Mouse (Mus musculus): ENCODE measurements around the gene Ppp1r9a. TPM values are rescaled to one million over a fixed set of nuclear protein-coding genes. Genes with fewer than 3 reads are reported as not detected.

The Ppp1r9a gene
- polyA plus RNA-seq, 1 experiment from 2014 or later: 40.1 TPM

DNA sequence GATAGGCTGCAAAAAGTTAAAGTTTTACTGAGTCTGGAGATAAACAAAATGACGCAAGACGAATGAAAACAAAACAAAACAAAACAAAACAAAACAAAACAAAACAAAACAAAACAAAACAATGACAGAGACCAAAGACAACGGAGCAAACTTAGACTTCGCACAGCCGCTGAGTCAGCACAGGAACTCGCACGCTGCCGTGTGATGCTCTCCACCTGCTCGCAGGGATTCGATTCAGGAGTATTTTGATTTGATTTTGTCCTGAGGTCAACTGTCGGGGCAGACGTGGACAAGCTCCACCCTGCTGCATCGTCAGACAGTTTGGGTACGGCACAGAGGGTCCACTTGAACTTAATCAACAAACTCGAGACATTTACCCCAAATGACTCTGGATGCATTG, 105.9 kb downstream of the Ppp1r9a start:
- Histone ChIP-seq H3K9me3 (ENCODE audit: control insufficient read depth, low read length) (no peaks in the 10 kb centered on the region), H3K4me1 (ENCODE audit: control insufficient read depth, insufficient read depth, low read depth, low read length) (no peaks in the 10 kb centered on the region), H3K27me3 (replicated peaks; ENCODE audit: control insufficient read depth, insufficient read depth, low read length) (no peaks in the 10 kb centered on the region), H3K4me2 (ENCODE audit: low read length) (no peak overlapping the region), H3K36me3 (ENCODE audit: control insufficient read depth, insufficient read depth, low read length) (no peaks in the 10 kb centered on the region), H3K4me3 (ENCODE audit: low read length) (no peak overlapping the region), H3K9ac (ENCODE audit: low read depth, low read length) (no peak overlapping the region), H3K27ac (ENCODE audit: low read depth, low read length) (no peak overlapping the region)
- 68% methylated on average over 15 of the region's 15 CpGs for WGBS
- no peak for ATAC-seq

DNA sequence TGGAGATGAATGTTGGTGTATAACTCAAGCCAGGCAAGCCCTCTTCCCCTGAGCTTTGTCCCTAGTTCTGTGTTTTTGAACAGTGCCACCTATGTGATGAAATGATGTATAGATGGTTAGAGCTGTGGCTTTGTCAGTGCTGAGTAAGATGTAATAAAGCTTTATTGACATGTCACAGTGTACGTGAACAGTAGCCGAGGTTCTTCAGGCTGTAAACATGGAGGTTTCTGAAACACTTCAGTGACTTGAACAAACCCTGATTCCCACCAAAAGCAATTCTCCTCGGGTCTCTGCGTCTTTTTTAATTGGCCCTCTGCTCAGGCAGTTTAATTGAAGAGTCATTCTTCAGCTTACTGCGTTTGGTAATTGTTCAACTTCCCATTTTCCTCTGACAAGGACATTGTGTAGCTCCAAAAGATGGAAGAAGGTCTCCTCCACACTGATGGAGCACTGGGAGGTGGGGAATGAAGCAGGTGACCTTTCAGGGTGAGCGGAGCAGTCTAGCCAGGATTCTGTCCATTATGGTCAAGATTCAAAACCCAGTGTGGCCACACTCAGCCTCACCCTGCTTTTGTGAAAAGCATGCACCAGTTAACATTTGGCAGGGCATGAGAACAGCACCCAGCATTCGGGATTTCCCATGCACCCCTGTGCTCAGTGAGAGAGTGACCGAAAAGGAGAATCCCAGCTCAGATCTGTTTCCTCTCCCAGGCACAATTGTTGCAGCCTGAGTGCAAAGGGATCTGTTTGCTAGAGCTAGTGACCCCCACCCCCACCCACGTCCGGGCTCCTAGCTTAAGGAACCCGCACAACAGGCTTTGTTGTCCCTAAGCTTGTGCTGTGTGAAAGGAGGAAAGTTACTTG, 108.1 kb downstream of the Ppp1r9a start:
- Histone ChIP-seq H3K4me2 (ENCODE audit: low read length) (no peak overlapping the region), H3K36me3 (ENCODE audit: control insufficient read depth, insufficient read depth, low read length) (no peaks in the 10 kb centered on the region), H3K4me3 (ENCODE audit: low read length) (no peak overlapping the region), H3K9me3 (ENCODE audit: control insufficient read depth, low read length) (no peaks in the 10 kb centered on the region), H3K4me1 (ENCODE audit: control insufficient read depth, insufficient read depth, low read depth, low read length) (no peaks in the 10 kb centered on the region), H3K9ac (ENCODE audit: low read depth, low read length) (no peak overlapping the region), H3K27ac (ENCODE audit: low read depth, low read length) (no peak overlapping the region), H3K27me3 (replicated peaks; ENCODE audit: control insufficient read depth, insufficient read depth, low read length) (no peaks in the 10 kb centered on the region)
- ATAC-seq: peak; percentile 48; the same call in 1 of the 2 replicates
- 23% methylated on average over 11 of the region's 11 CpGs for WGBS

DNA sequence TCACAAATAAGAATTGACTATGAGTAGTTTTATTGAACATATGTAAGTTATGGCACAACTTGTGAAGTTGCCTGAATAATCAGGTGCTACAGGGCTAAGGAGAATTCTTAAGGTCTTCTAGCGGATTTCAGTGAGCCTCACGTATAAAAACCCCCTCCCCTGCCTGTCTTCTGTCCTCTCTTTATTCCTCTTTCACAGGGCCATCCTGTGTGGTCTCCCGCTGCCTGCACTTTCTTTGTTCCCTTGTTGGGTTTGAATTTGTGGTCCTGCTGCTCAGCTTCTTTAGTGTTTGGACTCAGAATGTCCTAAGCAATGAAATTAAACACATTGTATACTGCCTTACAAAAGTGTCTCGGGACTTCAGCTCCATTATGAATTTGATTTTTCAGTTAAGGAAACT, 110.1 kb downstream of the Ppp1r9a start:
- 16% methylated on average over 4 of the region's 4 CpGs for WGBS
- H3K9me3 ChIP-seq (ENCODE audit: control insufficient read depth, low read length): no peaks in the 10 kb centered on the region
- no peaks in the 10 kb centered on the region for H3K4me1 ChIP-seq (ENCODE audit: control insufficient read depth, insufficient read depth, low read depth, low read length)
- H3K36me3 ChIP-seq (ENCODE audit: control insufficient read depth, insufficient read depth, low read length): no peaks in the 10 kb centered on the region
- no peaks in the 10 kb centered on the region for H3K27me3 ChIP-seq (replicated peaks; ENCODE audit: control insufficient read depth, insufficient read depth, low read length)
- no peak overlapping the region for H3K27ac ChIP-seq (ENCODE audit: low read depth, low read length)
- no peak overlapping the region for H3K9ac ChIP-seq (ENCODE audit: low read depth, low read length)
- no peak for ATAC-seq
- no peak overlapping the region for H3K4me2 ChIP-seq (ENCODE audit: low read length)
- H3K4me3 ChIP-seq (ENCODE audit: low read length): no peak overlapping the region

DNA sequence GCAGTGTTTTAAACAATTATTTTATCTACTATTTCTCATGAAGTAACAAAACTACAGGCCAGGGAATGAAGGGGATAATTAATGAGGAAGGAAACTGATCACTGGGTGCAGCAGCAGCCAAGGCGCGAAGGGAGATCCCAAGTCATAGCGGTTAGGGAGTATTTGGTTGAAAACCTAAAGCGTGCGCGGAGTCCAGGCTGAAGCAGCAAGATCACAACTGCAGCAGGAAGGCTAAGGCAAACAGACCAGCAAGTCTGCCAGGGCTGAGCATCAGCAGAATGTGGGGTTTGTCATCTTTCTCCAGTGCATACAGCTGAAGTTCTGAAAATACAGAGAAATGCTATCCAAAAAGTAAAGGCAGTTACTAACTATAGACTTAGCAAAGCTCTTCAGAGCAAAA, 111.8 kb downstream of the Ppp1r9a start:
- no peaks in the 10 kb centered on the region for H3K4me1 ChIP-seq (ENCODE audit: control insufficient read depth, insufficient read depth, low read depth, low read length)
- no peak overlapping the region for H3K4me3 ChIP-seq (ENCODE audit: low read length)
- WGBS: 92% methylated on average over 6 of the region's 6 CpGs
- H3K27ac ChIP-seq (ENCODE audit: low read depth, low read length): no peak overlapping the region
- ATAC-seq: no peak
- no peak overlapping the region for H3K9ac ChIP-seq (ENCODE audit: low read depth, low read length)
- no peak overlapping the region for H3K4me2 ChIP-seq (ENCODE audit: low read length)
- H3K27me3 ChIP-seq (replicated peaks; ENCODE audit: control insufficient read depth, insufficient read depth, low read length): no peaks in the 10 kb centered on the region
- no peaks in the 10 kb centered on the region for H3K9me3 ChIP-seq (ENCODE audit: control insufficient read depth, low read length)
- H3K36me3 ChIP-seq (ENCODE audit: control insufficient read depth, insufficient read depth, low read length): no peaks in the 10 kb centered on the region

DNA sequence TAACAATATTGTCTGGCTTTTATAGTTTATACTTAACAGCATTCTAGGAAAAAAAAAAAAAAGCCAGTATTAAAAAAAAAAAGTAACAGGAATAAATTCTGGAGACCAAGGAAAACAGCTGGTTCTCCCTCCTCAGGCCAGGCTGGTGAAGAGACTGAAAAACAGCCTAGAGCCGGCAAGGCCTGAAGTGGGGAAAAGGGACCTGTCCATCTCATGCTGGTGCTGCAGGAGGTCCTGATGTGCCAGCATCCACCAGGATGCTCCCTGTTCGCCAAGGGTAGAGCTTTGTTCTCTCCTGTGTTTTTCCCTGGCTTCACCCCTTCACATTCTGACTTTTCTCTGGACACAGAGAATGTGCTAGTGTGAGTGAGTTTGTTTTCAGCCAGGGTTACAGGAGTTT, 112.5 kb downstream of the Ppp1r9a start:
- no peaks in the 10 kb centered on the region for H3K27me3 ChIP-seq (replicated peaks; ENCODE audit: control insufficient read depth, insufficient read depth, low read length)
- H3K9me3 ChIP-seq (ENCODE audit: control insufficient read depth, low read length): no peaks in the 10 kb centered on the region
- H3K36me3 ChIP-seq (ENCODE audit: control insufficient read depth, insufficient read depth, low read length): no peaks in the 10 kb centered on the region
- no peak for ATAC-seq
- H3K27ac ChIP-seq (ENCODE audit: low read depth, low read length): no peak overlapping the region
- no peak overlapping the region for H3K4me2 ChIP-seq (ENCODE audit: low read length)
- H3K4me1 ChIP-seq (ENCODE audit: control insufficient read depth, insufficient read depth, low read depth, low read length): no peaks in the 10 kb centered on the region
- 63% methylated on average over 2 of the region's 2 CpGs for WGBS
- H3K4me3 ChIP-seq (ENCODE audit: low read length): no peak overlapping the region
- no peak overlapping the region for H3K9ac ChIP-seq (ENCODE audit: low read depth, low read length)

DNA sequence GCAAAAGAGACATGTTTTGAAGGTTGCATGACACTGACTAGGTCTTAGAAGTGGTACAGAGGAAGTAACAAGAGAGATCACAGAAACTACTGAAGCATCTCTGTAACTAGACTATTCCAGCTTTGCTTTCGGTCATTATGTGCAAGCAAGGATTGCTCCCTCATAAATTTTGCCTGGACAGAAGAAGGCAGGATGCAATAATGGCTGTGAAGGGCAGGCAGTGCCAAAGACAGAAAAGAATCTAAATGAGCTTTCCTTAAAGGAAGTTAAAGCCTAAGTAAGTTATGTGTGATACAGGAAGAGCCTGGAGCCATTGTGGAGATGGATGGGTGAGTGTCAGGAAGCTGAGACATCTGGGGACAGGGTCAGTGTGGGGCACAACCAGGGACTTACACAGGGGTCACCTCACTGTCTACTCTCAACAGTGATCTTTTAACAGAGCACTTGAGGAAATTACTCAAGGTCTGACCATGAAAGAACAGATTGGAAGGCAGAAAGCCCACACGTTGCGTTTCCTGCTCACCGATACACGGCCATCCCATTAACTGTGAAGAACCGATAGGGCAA, 115.3 kb downstream of the Ppp1r9a start:
- Histone ChIP-seq H3K36me3 (ENCODE audit: control insufficient read depth, insufficient read depth, low read length) (no peaks in the 10 kb centered on the region), H3K9me3 (ENCODE audit: control insufficient read depth, low read length) (no peaks in the 10 kb centered on the region), H3K4me3 (ENCODE audit: low read length) (no peak overlapping the region), H3K9ac (ENCODE audit: low read depth, low read length) (no peak overlapping the region), H3K27ac (ENCODE audit: low read depth, low read length) (no peak overlapping the region), H3K4me1 (ENCODE audit: control insufficient read depth, insufficient read depth, low read depth, low read length) (no peaks in the 10 kb centered on the region), H3K4me2 (ENCODE audit: low read length) (no peak overlapping the region), H3K27me3 (replicated peaks; ENCODE audit: control insufficient read depth, insufficient read depth, low read length) (no peaks in the 10 kb centered on the region)
- ATAC-seq: no peak
- WGBS: 77% methylated on average over 6 of the region's 6 CpGs

DNA sequence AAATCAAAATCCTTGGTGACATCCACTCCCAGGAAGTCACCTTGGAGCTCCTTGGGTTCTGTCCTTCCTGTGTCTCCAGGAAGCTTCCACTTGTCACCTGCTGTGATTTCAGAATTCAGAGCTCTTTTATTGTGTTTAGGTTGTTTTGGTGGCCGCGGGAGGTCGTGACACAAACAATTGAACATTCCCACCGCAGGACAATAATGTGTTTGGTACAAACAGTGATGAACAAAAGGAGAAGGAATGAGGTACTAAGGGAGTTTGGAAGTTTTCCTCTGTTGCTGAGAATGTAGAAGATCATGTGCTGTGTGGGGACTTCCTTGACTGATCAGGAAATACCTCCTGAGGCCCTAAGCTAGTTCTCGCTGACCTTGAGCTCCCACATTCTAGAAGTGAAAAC, 116.5 kb downstream of the Ppp1r9a start:
- Histone ChIP-seq H3K27ac (ENCODE audit: low read depth, low read length) (no peak overlapping the region), H3K27me3 (replicated peaks; ENCODE audit: control insufficient read depth, insufficient read depth, low read length) (no peaks in the 10 kb centered on the region), H3K4me3 (ENCODE audit: low read length) (no peak overlapping the region), H3K9me3 (ENCODE audit: control insufficient read depth, low read length) (no peaks in the 10 kb centered on the region), H3K36me3 (ENCODE audit: control insufficient read depth, insufficient read depth, low read length) (no peaks in the 10 kb centered on the region), H3K4me2 (ENCODE audit: low read length) (no peak overlapping the region), H3K9ac (ENCODE audit: low read depth, low read length) (no peak overlapping the region), H3K4me1 (ENCODE audit: control insufficient read depth, insufficient read depth, low read depth, low read length) (no peaks in the 10 kb centered on the region)
- no peak for ATAC-seq
- WGBS: 31% methylated on average over 5 of the region's 5 CpGs

DNA sequence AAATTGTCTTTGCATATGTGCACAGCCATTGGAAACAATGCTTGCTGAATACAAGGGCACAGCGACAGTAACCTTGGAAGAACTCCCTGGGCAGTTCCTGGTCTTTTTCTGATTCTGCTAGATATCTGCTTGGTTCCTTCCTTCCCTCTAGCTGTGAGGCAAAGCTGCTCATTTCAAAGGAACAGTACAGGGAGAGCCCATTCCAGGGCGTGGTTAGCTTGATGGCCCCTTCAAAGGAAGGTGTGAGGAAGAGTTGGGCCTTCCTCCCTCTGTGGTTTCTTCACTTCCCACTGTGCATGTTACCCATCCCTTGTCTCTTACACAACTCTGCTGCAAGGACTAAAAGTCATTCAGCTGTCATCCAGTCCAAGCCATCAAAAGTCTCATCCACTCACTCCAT, 117.3 kb downstream of the Ppp1r9a start:
- Histone ChIP-seq H3K27ac (ENCODE audit: low read depth, low read length) (no peak overlapping the region), H3K4me1 (ENCODE audit: control insufficient read depth, insufficient read depth, low read depth, low read length) (no peaks in the 10 kb centered on the region), H3K36me3 (ENCODE audit: control insufficient read depth, insufficient read depth, low read length) (no peaks in the 10 kb centered on the region), H3K27me3 (replicated peaks; ENCODE audit: control insufficient read depth, insufficient read depth, low read length) (no peaks in the 10 kb centered on the region), H3K9me3 (ENCODE audit: control insufficient read depth, low read length) (no peaks in the 10 kb centered on the region), H3K4me2 (ENCODE audit: low read length) (no peak overlapping the region), H3K4me3 (ENCODE audit: low read length) (no peak overlapping the region), H3K9ac (ENCODE audit: low read depth, low read length) (no peak overlapping the region)
- WGBS: 75% methylated on average over 2 of the region's 2 CpGs
- ATAC-seq: no peak

DNA sequence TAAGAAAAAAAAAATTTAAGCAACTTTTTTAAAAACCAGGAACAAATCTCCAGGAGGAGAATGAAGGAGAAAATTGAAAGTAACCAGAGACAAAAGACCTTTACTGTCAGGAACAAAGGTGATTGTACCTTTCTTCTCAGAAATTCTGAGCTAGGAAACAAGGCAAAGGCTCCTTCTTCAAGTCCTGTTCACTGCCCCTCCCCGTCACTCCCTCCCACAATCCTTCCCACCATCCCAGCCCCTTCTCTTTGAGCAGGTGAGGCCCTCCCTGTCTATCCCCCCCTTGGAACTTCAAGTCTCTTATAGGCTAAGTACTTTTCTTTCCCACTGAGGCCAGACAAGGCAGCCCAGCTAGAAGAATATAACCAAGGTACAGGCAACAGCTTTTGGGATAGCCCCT, 117.8 kb downstream of the Ppp1r9a start:
- no peaks in the 10 kb centered on the region for H3K36me3 ChIP-seq (ENCODE audit: control insufficient read depth, insufficient read depth, low read length)
- no peak overlapping the region for H3K27ac ChIP-seq (ENCODE audit: low read depth, low read length)
- H3K4me3 ChIP-seq (ENCODE audit: low read length): no peak overlapping the region
- no peak overlapping the region for H3K4me2 ChIP-seq (ENCODE audit: low read length)
- no peak for ATAC-seq
- 100% methylated on average over 1 of the region's 1 CpGs for whole genome bisulfite sequencing
- no peaks in the 10 kb centered on the region for H3K9me3 ChIP-seq (ENCODE audit: control insufficient read depth, low read length)
- no peak overlapping the region for H3K9ac ChIP-seq (ENCODE audit: low read depth, low read length)
- H3K4me1 ChIP-seq (ENCODE audit: control insufficient read depth, insufficient read depth, low read depth, low read length): no peaks in the 10 kb centered on the region
- H3K27me3 ChIP-seq (replicated peaks; ENCODE audit: control insufficient read depth, insufficient read depth, low read length): no peaks in the 10 kb centered on the region
